Mouse (Mus musculus) stomach, adult 2 months (tissue): ENCODE measurements around the gene Tmem33. TPM values are rescaled to one million over a fixed set of nuclear protein-coding genes. Genes with fewer than 3 reads are reported as not detected.

Experiments used
- polyA plus RNA-seq: library from polyadenylated mRNA; depleted of rRNA; stranded (reverse); fragments of >200 nt; gene quantifications from 2 replicates; pipeline ENCODE4 v1.2.3, GENCODE M21; 2012; rRNA removed

Gene Tmem33
- polyA plus RNA-seq = 94.0 and 98.6 TPM in 2 replicates

DNA sequence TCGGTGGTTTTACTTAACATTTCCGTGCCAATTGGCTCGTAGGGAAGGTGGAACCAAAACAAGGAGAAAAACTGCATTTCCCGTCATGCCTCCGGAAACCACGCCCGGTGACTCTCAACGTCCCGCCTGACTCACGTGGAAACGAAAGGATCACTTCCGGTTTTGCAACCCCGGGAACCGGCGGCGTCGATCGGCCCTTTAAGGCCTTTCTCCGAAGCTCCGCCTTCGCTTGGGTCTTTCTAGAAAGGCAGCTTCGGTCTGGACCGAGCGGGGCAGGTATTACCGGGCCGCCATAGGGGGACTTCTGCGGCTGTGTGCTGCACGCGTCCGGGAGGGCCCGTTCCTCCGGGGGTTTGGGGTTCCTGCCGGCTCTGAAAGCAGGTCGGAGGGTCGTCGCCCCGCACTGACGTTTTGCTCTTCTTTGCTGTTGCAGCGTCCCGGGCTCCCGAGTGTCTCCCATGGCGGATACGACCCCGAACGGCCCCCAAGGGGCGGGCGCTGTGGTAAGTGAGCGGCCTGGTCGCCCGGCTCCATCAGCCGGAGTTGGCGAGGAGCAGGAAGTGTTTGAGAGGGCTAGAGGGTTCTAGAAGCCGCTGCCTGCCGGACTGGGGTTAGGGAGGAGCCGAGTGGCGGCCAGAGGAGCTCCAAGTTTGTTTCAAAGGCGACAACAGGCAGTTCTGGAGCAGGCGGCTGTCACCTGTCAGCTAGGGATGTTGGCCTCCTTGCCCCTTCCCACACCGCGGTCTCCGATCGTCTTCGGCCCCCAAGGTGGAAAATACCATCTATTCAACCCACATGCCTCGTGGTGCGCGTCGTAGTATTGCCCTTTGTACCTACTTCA lies at the start of gene Tmem33:
TSS of gene Tmem33 (plus strand) at position 35 of the 841 bp plus-strand sequence.

DNA sequence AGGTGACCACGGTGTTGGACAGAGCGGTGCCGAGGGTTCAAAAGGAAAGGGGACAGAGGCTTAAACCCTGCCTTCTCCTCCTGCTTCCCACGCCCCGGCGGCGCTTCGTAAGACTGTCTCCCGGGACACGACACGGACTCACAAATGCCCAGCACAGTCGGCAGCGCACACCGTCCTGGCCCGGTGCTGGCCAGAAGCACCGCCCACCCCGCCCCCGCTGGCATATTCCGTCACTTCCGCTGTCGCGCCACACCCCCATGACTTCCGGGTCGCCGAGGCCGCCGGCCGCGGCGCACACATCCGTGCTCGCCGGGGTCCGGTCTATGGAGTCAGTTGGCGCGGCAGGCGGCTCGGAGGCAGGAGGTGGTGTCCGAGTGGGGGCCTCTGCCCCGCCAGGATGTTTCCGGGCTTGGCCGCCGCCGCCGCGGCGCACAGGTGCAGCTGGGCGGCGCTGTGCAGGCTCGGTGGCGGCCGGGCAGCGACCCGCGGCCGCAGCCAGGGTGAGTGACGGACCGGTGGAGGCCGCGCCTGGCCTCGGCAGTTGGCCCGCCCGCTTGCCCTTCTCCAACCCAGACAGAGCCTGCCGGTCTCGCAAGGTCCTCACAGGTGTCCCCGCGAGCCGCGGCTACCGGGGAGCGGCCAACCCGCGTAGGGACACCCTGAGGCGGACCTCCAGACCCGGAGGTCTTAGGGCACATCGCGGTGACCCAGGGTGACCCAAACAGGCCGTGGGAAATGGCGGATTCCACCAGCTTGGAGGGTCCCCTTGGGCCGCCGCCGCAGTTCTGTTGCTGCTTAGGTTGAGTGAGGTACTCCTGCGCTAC lies 46.5 kb downstream of the Tmem33 start, which contains the start of gene Slc30a9:
TSS of gene Slc30a9 (plus strand) at position 258 of the 824 bp plus-strand sequence.

Other genes starting within 250 kb of the Tmem33 start
- gene Phox2b, start 161.3 kb upstream of the Tmem33 start, polyA plus RNA-seq = 0.53 and 0.83 TPM in 2 replicates
- 6.8 and 9.7 TPM in 2 replicates for gene Slc30a9, start 46.4 kb downstream of the Tmem33 start, polyA plus RNA-seq
- 0.10 and 0.11 TPM in 2 replicates for gene Bend4, start 167.7 kb downstream of the Tmem33 start, polyA plus RNA-seq